Comparison of ENCODE assay signal across 9 mouse cellular contexts in genomic region chr5:89679871-89680536, GRCm38 (mm10).
DNase-seq lines count a peak whose midpoint lies in the region; ATAC-seq lines count a peak whose summit lies in the region.
"Had no signal": no experiment of that assay in that cellular context is flagged by ENCODE, and none has a peak within 500 bp of the region (broad histone marks: within the 10 kb centered on the region; RNA-seq: fewer than 3 reads in every experiment).

No protein-coding gene starts in this region.

- no peaks in the 10 kb centered on the region for H3K4me1 ChIP-seq in intestine, embryonic 15.5 days (replicated peaks)
- H3K4me1 ChIP-seq: limb, embryonic 13.5 days had no signal

- H3K4me2 ChIP-seq in intestine, embryonic 15.5 days (replicated peaks) = no peak overlapping the region
- H3K4me2 ChIP-seq: limb, embryonic 13.5 days had no signal

- ATAC-seq in intestine, embryonic 15.5 days = 0 out of 2 replicates have a peak, but pooled peaks have one; percentile 17
- 0 out of 2 replicates have a peak, but pooled peaks have one; percentile 24 for ATAC-seq in megakaryocyte, adult 5-6 weeks (ENCODE audit: poor library complexity, severe bottlenecking)

- no peaks in the 10 kb centered on the region for H3K9me3 ChIP-seq in intestine, embryonic 15.5 days
- H3K9me3 ChIP-seq: limb, embryonic 13.5 days had no signal

- no peaks in the 10 kb centered on the region for H3K36me3 ChIP-seq in intestine, embryonic 15.5 days

- WGBS in intestine, embryonic 15.5 days = 60% methylated on average over 5 of the region's 5 CpGs

- no peak overlapping the region for H3K4me3 ChIP-seq in intestine, embryonic 15.5 days (replicated peaks)
- H3K4me3 ChIP-seq: limb, embryonic 13.5 days had no signal

- H3K27me3 ChIP-seq in intestine, embryonic 15.5 days (replicated peaks) = no peaks in the 10 kb centered on the region
- H3K27me3 ChIP-seq: limb, embryonic 13.5 days had no signal

- DNase-seq in gastrocnemius, postnatal 10 days = peak; percentile 37
- no peak for DNase-seq in gastrocnemius, adult 8-10 months (ENCODE audit: low spot score in 2 of 2)
- peak; percentile 57 to 81 for DNase-seq in right cerebral cortex, adult 2 months (ENCODE audit: low spot score in 2 of 2)
- no peak for DNase-seq in right cerebral cortex, postnatal 36 days (ENCODE audit: low spot score in 2 of 2)
- peak; percentile 29 for DNase-seq in c-Kit-negative CD71-positive TER-119-positive erythroid progenitor cells, embryonic 14.5 days (ENCODE audit: low read depth, low spot score)
- no peak for DNase-seq in urinary bladder, postnatal 4 days (ENCODE audit: low spot score in 2 of 2)

- no peak overlapping the region for H3K9ac ChIP-seq in intestine, embryonic 15.5 days
- H3K9ac ChIP-seq: limb, embryonic 13.5 days had no signal

- H3K27ac ChIP-seq in intestine, embryonic 15.5 days = no peak overlapping the region
- H3K27ac ChIP-seq: limb, embryonic 13.5 days had no signal

Comparison
In these comparisons a context has a peak if more than half of its experiments do, and no peak if none do; other contexts are left out.
1. DNase-seq: peak in gastrocnemius, postnatal 10 days (single experiment), right cerebral cortex, adult 2 months (2 of 2) and c-Kit-negative CD71-positive TER-119-positive erythroid progenitor cells, embryonic 14.5 days (single experiment); none in gastrocnemius, adult 8-10 months (0 of 2), right cerebral cortex, postnatal 36 days (0 of 2) and urinary bladder, postnatal 4 days (0 of 2).